Mouse (Mus musculus): ENCODE data around the gene Rere. TPM values are rescaled to one million over a fixed set of nuclear protein-coding genes. Genes with fewer than 3 reads are reported as not detected.

The Rere gene
- total and polyA plus RNA-seq, 3 experiments = 4.1 to 31.8 TPM; not detected in 1

- Histone ChIP-seq H3K27ac (ENCODE audit: control insufficient read depth, low read depth, low read length) (peak overlapping the region; percentile 88), H3K36me3 (ENCODE audit: control insufficient read depth in 1 of 2, insufficient read depth in 2 of 2, low read length in 2 of 2) (peaks cover 18 to 40% of the 10 kb centered on the region in 2 experiments), H3K79me2 (ENCODE audit: control insufficient read depth, insufficient read depth, low read length, poor library complexity) (peaks cover 52% of the 10 kb centered on the region), H3K27me3 (ENCODE audit: control insufficient read depth in 1 of 2, insufficient read depth in 2 of 2, low read length in 2 of 2) (no peaks in the 10 kb centered on the region), H3K4me3 (ENCODE audit: control insufficient read depth in 1 of 2, insufficient read depth in 1 of 2, low read depth in 2 of 2, low read length in 2 of 2) (peak overlapping the region; percentile 91 to 99), H3K4me1 (ENCODE audit: control insufficient read depth in 1 of 2, insufficient read depth in 2 of 2, low read length in 2 of 2) (peaks cover 7 to 37% of the 10 kb centered on the region in 2 experiments), H3K9ac (ENCODE audit: control insufficient read depth, low read depth, low read length, poor library complexity, severe bottlenecking) (peak overlapping the region; percentile 92), H3K9me3 (replicated peaks; ENCODE audit: insufficient read depth, low read length) (no peaks in the 10 kb centered on the region)
- TF ChIP-seq BHLHE40 (IDR thresholded peaks at IDR 0.05; ENCODE audit: borderline replicate concordance, low read depth, low read length) = no peak
- TF ChIP-seq USF2 (IDR thresholded peaks at IDR 0.05; ENCODE audit: borderline replicate concordance in 1 of 2, insufficient read depth in 1 of 2, low read depth in 1 of 2, low read length in 2 of 2) = no peak
- TF ChIP-seq MYC (IDR thresholded peaks at IDR 0.05; ENCODE audit: low read depth, low read length) = peak; percentile 48; the same call in 1 of the 2 replicates
- peak; percentile 16; the same call in 1 of the 2 replicates for TF ChIP-seq SIN3A (IDR thresholded peaks at IDR 0.05; ENCODE audit: low read length)
- peak; percentile 57; the same call in 1 of the 2 replicates for TF ChIP-seq ZNF384 (IDR thresholded peaks at IDR 0.05; ENCODE audit: low read depth, low read length)
- 0 out of 4 replicates have a peak, but pooled peaks of 1 of the 2 experiments have one; percentile 5 for TF ChIP-seq POLR2A (IDR thresholded peaks at IDR 0.05; ENCODE audit: control insufficient read depth in 1 of 2, insufficient read depth in 1 of 2, low read depth in 1 of 2, low read length in 2 of 2, poor library complexity in 1 of 2)
- peak; percentile 76 for TF ChIP-seq MAX (IDR thresholded peaks at IDR 0.05; ENCODE audit: low read length)
- DNase-seq (ENCODE audit: low read depth, low spot score) = peak; percentile 62
These were observed 42.9 kb upstream of the Rere start for GRCm38 (mm10) chr4:150238433-150239086.

- peaks cover 7 to 37% of the 10 kb centered on the region in 2 experiments for H3K4me1 ChIP-seq (ENCODE audit: control insufficient read depth in 1 of 2, insufficient read depth in 2 of 2, low read length in 2 of 2)
- no peaks in the 10 kb centered on the region for H3K9me3 ChIP-seq (replicated peaks; ENCODE audit: insufficient read depth, low read length)
- no peaks in the 10 kb centered on the region for H3K27me3 ChIP-seq (ENCODE audit: control insufficient read depth in 1 of 2, insufficient read depth in 2 of 2, low read length in 2 of 2)
- no peak for TF ChIP-seq NELFE (IDR thresholded peaks at IDR 0.05; ENCODE audit: low read depth, low read length)
- TF ChIP-seq MXI1 (IDR thresholded peaks at IDR 0.05; ENCODE audit: low read depth, low read length) = no peak
- TF ChIP-seq MAFK (IDR thresholded peaks at IDR 0.05; ENCODE audit: borderline replicate concordance, low read depth, low read length) = no peak
- TF ChIP-seq ELF1 (IDR thresholded peaks at IDR 0.05; ENCODE audit: low read depth, low read length) = no peak
- no peak for TF ChIP-seq TBP (IDR thresholded peaks at IDR 0.05; ENCODE audit: low read depth, low read length)
- TF ChIP-seq KAT2A (conservative IDR thresholded peaks at IDR 0.05; ENCODE audit: low read depth, low read length) = no peak
- TF ChIP-seq GATA1 (IDR thresholded peaks at IDR 0.05; ENCODE audit: low read depth, low read length) = no peak
- TF ChIP-seq RCOR1 (IDR thresholded peaks at IDR 0.05; ENCODE audit: low read depth, low read length) = no peak
- peak overlapping the region; percentile 50 to 99 for H3K4me3 ChIP-seq (ENCODE audit: control insufficient read depth in 1 of 2, insufficient read depth in 1 of 2, low read depth in 2 of 2, low read length in 2 of 2)
- peaks cover 52% of the 10 kb centered on the region for H3K79me2 ChIP-seq (ENCODE audit: control insufficient read depth, insufficient read depth, low read length, poor library complexity)
- no peak for DNase-seq (ENCODE audit: low read depth, low spot score)
- H3K9ac ChIP-seq (ENCODE audit: control insufficient read depth, low read depth, low read length, poor library complexity, severe bottlenecking) = peak overlapping the region; percentile 92
- peaks cover 19 to 40% of the 10 kb centered on the region in 2 experiments for H3K36me3 ChIP-seq (ENCODE audit: control insufficient read depth in 1 of 2, insufficient read depth in 2 of 2, low read length in 2 of 2)
- H3K27ac ChIP-seq (ENCODE audit: control insufficient read depth, low read depth, low read length) = peak overlapping the region; percentile 88
These were observed 42.4 kb upstream of the Rere start for GRCm38 (mm10) chr4:150239087-150239480.

Data from MEL (cell line).